Mouse (Mus musculus) forebrain, embryonic 16.5 days (tissue): Measurements from ENCODE around the gene Pip4p1. TPM values are rescaled to one million over a fixed set of nuclear protein-coding genes. Genes with fewer than 3 reads are reported as not detected.
A peak's percentile ranks its signal among the peaks of the same experiment; 100 is the strongest.
"Not testable (repeated sequence)": the region's sequence is repeated elsewhere in the genome, so short reads cannot be mapped to it uniquely, and the experiment has no call there.

ENCODE experiments used
- ATAC-seq: fragments of 200-750 bp; cut with Nextera tagmentation; 2 replicates; pipeline ENCODE4 v1.8.0; 2017; ENCODE audit warnings: mild to moderate bottlenecking, moderate library complexity
- H3K27ac ChIP-seq: fragments of 300-500 bp; sonication (generic); 2 replicates; pipeline ENCODE4 v1.5.1; 2014; ENCODE audit warnings: low read length, control low read depth
- H3K27me3 ChIP-seq: fragments of 300-500 bp; sonication (generic); replicated peaks from 2 replicates; pipeline ENCODE4 v1.6.1; 2014; ENCODE audit warnings: low read length; ENCODE audit not compliant: control insufficient read depth, insufficient read depth
- H3K36me3 ChIP-seq: fragments of 300-500 bp; sonication (generic); 2 replicates; pipeline ENCODE4 v1.6.1; 2014; ENCODE audit not compliant: control insufficient read depth, insufficient read depth
- H3K4me1 ChIP-seq: fragments of 300-500 bp; sonication (generic); replicated peaks from 2 replicates; pipeline ENCODE4 v1.6.1; 2014; ENCODE audit warnings: low read length; ENCODE audit not compliant: control insufficient read depth, insufficient read depth
- H3K4me2 ChIP-seq: fragments of 300-500 bp; sonication (generic); 2 replicates; pipeline ENCODE4 v1.6.1; 2014; ENCODE audit warnings: mild to moderate bottlenecking, low read length, control low read depth
- H3K4me3 ChIP-seq: fragments of 300-500 bp; sonication (generic); replicated peaks from 2 replicates; pipeline ENCODE4 v1.5.1; 2014; ENCODE audit warnings: mild to moderate bottlenecking, low read length, control low read depth
- H3K9ac ChIP-seq: fragments of 300-500 bp; sonication (generic); replicated peaks from 2 replicates; pipeline ENCODE4 v1.6.1; 2014; ENCODE audit warnings: low read depth, low read length, control low read depth
- H3K9me3 ChIP-seq: fragments of 300-500 bp; sonication (generic); 2 replicates; pipeline ENCODE4 v1.6.1; 2016; ENCODE audit warnings: low read length; ENCODE audit not compliant: control insufficient read depth
- WGBS: fragments of 180-500 bp; shearing (Covaris S2); extraction: QIAGEN DNeasy Blood & Tissue Kit; methylation state at CpG from one replicate; pipeline ENCODE4 v1.1.7; 2014; 5-methylcytosine and 5-hydroxymethylcytosine counted together
- polyA plus RNA-seq: library from polyadenylated mRNA; unstranded; fragments of >200 nt; fragmentation: Nextera tagmentation; extraction: Ambion mirVana; gene quantifications from 2 replicates; pipeline ENCODE4 v1.2.1, GENCODE M21; 2015

The Pip4p1 gene
- polyA plus RNA-seq, 1 experiment from 2014 or later, result 100 TPM

DNA sequence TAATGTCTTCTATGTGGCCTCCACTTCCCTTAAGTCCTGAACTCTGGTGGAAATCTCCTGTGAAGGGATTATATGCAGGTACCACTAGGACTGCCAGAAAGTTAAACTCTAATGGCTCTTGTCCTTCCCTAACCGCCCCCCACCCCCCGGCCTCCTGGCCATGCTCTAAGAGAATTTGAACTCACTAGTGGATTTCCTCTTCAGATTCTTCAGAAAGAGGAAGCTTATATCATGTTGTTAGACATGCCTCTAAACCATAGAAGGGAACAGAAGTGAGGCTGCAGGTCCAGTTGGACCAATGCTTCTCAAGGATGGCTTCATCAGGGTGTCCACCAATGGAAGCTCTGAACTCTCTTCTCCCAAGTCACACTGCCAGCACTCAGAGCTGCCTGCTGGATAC, 32.7 kb downstream of the Pip4p1 start:
- H3K9me3 ChIP-seq, ATAC-seq, H3K27me3 ChIP-seq, H3K27ac ChIP-seq, H3K36me3 ChIP-seq, H3K4me3 ChIP-seq, H3K4me2 ChIP-seq, H3K9ac ChIP-seq: not testable (repeated sequence)
- H3K4me1 ChIP-seq, result peaks cover 14% of the 10 kb centered on the region
- 96% methylated on average over 2 of the region's 2 CpGs for WGBS

DNA sequence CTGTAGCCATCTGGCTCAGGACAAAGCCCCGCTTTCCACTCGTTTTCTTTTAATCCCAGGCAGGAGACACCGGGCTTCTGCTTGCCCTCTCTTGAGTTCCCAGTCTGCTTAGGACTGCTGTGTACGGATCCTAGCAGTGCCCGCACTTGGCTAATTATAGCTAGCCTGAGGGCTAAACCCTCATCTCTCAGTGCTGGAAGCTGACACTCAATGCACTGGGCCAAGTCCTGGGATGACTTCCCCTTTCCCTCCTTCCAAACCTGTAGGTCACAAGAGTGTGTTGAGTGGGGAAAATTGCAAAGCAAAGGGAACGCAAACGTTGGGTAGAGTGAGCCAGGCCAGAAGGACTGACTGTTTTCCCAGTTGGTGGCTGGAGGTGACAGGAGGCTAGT, 33.3 kb downstream of the Pip4p1 start, which contains the start of gene Klhl33:
Gene Klhl33, minus strand, starts transcription at position 134 of the 392 bp plus-strand sequence.
- H3K4me3 ChIP-seq, result peak within 1 kb of the TSS; percentile 54
- no peaks in the 10 kb centered on the region for H3K36me3 ChIP-seq
- no peak within 1 kb of the TSS for H3K27ac ChIP-seq
- ATAC-seq, result 0 out of 2 replicates have a peak, but pooled peaks have one; percentile 11
- peak within 1 kb of the TSS; percentile 94 for H3K4me2 ChIP-seq
- 34% methylated on average over 7 of the region's 7 CpGs for WGBS
- peak within 1 kb of the TSS; percentile 63 for H3K9ac ChIP-seq
- no peaks in the 10 kb centered on the region for H3K27me3 ChIP-seq
- H3K9me3 ChIP-seq, result no peaks in the 10 kb centered on the region
- peaks cover 14% of the 10 kb centered on the region for H3K4me1 ChIP-seq

DNA sequence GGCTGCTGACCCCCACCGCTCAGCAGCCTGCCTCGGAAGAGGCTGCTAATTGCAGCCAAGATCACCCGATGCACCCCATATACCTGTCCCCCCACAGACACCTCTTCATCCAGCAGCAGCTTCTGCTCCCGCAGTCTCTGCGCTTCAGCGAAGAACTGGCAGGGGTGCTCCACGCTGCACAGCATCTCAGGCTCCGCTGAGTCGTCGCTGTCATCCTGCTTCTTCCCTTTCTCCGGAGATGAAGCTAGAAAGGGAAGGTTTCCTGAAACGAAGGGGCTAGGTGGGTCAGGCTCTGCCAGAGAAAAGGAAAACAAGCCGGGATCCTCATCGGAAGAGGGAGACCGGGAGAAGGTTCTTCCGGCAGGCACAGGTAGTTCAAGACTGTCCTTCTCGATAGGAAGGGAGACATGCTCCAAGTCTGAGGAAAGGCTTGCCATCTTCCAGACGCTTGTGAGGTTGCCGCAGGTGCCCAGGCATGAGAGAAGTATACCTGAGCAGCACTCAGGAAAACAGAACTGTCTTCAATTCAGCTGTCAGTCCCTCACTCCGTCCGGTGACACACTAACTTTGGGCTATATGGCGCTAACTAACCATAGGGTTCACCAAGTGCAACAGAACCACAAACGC, 33.8 kb downstream of the Pip4p1 start:
- no peaks in the 10 kb centered on the region for H3K9me3 ChIP-seq
- H3K4me2 ChIP-seq, result peak overlapping the region; percentile 94
- 14% methylated on average over 23 of the region's 23 CpGs for WGBS
- peak; percentile 84 for ATAC-seq
- H3K36me3 ChIP-seq, result no peaks in the 10 kb centered on the region
- peaks cover 14% of the 10 kb centered on the region for H3K4me1 ChIP-seq
- H3K27me3 ChIP-seq, result no peaks in the 10 kb centered on the region
- no peak overlapping the region for H3K27ac ChIP-seq
- peak overlapping the region; percentile 54 for H3K4me3 ChIP-seq
- peak overlapping the region; percentile 63 for H3K9ac ChIP-seq

GRCm38 (mm10) chr14:50895985-50896746, 34.5 kb downstream of the Pip4p1 start:
- peak; percentile 53 for ATAC-seq
- peak overlapping the region; percentile 54 for H3K4me3 ChIP-seq
- H3K4me1 ChIP-seq, result peaks cover 14% of the 10 kb centered on the region
- no peak overlapping the region for H3K27ac ChIP-seq
- peak overlapping the region; percentile 63 for H3K9ac ChIP-seq
- H3K27me3 ChIP-seq, result no peaks in the 10 kb centered on the region
- H3K36me3 ChIP-seq, result no peaks in the 10 kb centered on the region
- H3K9me3 ChIP-seq, result no peaks in the 10 kb centered on the region
- 19% methylated on average over 19 of the region's 19 CpGs for WGBS
- H3K4me2 ChIP-seq, result peak overlapping the region; percentile 94

GRCm38 (mm10) chr14:50895407-50895806, 35.2 kb downstream of the Pip4p1 start:
- Histone ChIP-seq H3K4me2 (no peak overlapping the region), H3K27ac (no peak overlapping the region), H3K9me3 (no peaks in the 10 kb centered on the region), H3K4me1 (peaks cover 14% of the 10 kb centered on the region), H3K27me3 (no peaks in the 10 kb centered on the region), H3K9ac (no peak overlapping the region), H3K36me3 (no peaks in the 10 kb centered on the region), H3K4me3 (no peak overlapping the region)
- no peak for ATAC-seq

DNA sequence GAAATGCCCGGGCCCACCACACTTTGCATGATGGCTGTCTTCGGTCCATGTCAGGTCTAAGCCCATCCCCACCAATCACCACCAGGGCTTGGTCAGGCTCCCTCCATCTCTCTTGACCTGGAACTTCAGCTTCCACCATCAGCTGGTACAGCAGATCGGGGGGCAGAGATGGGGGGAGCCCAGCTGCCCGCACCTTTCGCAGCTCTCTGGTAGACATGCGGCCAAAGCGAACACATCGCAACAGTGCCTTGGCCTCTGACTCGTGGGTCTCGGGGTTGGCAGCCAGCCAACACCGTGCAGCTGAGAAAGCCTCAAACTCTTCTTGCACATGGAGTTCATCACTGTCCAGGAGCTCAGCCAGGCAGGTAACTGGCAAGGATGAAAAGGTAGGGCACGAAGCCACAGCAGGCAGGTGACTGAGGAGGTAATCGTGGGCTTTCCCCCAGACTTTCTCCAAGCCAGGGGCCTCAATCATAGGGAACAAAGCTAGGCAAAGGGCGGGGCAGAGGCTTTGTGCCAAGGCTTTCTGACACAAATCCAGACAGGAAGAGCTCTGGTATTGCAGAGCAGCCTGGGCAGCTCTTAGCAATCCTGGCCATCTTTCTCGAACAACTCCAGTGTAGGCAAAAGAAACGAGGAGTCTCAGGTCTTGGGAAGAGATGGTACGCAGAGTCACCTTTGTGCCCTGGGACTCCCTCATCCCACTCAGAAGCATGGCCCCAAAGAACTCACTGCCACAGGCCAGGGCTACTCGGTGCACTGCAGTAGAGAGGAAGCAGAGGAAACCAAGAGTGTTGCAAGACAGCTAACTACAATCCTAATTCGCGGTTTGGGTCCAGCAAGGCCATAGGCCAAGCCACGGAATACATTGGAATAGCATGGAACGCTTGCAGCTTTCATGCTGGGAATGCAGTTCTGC, 37.9 kb downstream of the Pip4p1 start:
- Histone ChIP-seq H3K4me1 (peaks cover 14% of the 10 kb centered on the region), H3K9me3 (no peaks in the 10 kb centered on the region), H3K4me3 (no peak overlapping the region), H3K27me3 (no peaks in the 10 kb centered on the region), H3K36me3 (no peaks in the 10 kb centered on the region), H3K4me2 (no peak overlapping the region), H3K9ac (no peak overlapping the region), H3K27ac (no peak overlapping the region)
- 83% methylated on average over 22 of the region's 22 CpGs for WGBS
- ATAC-seq, result no peak

- Histone ChIP-seq H3K27ac (no peak overlapping the region), H3K9me3 (no peaks in the 10 kb centered on the region), H3K4me3 (no peak overlapping the region), H3K4me2 (no peak overlapping the region), H3K4me1 (peaks cover 13% of the 10 kb centered on the region), H3K36me3 (no peaks in the 10 kb centered on the region), H3K9ac (no peak overlapping the region), H3K27me3 (no peaks in the 10 kb centered on the region)
- 90% methylated on average over 7 of the region's 7 CpGs for WGBS
- ATAC-seq, result no peak
Observed at GRCm38 (mm10) chr14:50892091-50892490, 38.6 kb downstream of the Pip4p1 start.

GRCm38 (mm10) chr14:50891621-50892020, 39.0 kb downstream of the Pip4p1 start:
- Histone ChIP-seq H3K9me3 (no peaks in the 10 kb centered on the region), H3K4me2 (no peak overlapping the region), H3K4me1 (peaks cover 8% of the 10 kb centered on the region), H3K27ac (no peak overlapping the region), H3K27me3 (no peaks in the 10 kb centered on the region), H3K9ac (no peak overlapping the region), H3K36me3 (no peaks in the 10 kb centered on the region), H3K4me3 (no peak overlapping the region)
- no peak for ATAC-seq
- 89% methylated on average over 8 of the region's 8 CpGs for WGBS
